Mouse (Mus musculus): ENCODE data around the gene Atp5k.

The Atp5k gene

GRCm38 (mm10) chr5:108427186-108427585 is 7.1 kb downstream of the Atp5k start:
- DNase-seq (ENCODE audit: low spot score in 2 of 2) = peak; percentile 16 to 41

DNA sequence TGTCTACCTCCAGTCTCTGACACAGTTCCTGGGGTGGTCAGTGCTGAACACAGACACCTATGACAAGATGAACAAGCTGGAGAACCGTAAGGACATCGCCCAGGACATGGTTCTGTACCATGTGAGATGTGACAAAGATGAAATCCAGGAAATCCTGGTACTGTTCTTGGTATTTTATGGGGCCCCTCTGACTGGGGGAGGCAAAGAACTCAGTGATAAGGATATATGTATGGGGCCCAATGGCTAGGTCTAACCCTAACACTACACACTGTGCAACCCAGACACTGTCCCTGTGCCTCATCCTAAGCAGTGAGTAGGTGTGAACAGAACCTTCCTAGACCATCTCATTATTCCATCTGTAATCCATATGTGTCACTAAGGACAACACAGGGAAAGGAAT is 10.8 kb downstream of the Atp5k start:
- no peak for DNase-seq (ENCODE audit: low spot score in 2 of 2)

GRCm38 (mm10) chr5:108422741-108423140 is 11.5 kb downstream of the Atp5k start:
- DNase-seq (ENCODE audit: low spot score in 2 of 2) = no peak

- DNase-seq (ENCODE audit: low spot score in 2 of 2) = no peak
These were observed 19.5 kb downstream of the Atp5k start for GRCm38 (mm10) chr5:108414711-108415110.

GRCm38 (mm10) chr5:108406977-108407376 is 27.3 kb downstream of the Atp5k start:
- DNase-seq (ENCODE audit: low spot score in 2 of 2) = no peak

DNA sequence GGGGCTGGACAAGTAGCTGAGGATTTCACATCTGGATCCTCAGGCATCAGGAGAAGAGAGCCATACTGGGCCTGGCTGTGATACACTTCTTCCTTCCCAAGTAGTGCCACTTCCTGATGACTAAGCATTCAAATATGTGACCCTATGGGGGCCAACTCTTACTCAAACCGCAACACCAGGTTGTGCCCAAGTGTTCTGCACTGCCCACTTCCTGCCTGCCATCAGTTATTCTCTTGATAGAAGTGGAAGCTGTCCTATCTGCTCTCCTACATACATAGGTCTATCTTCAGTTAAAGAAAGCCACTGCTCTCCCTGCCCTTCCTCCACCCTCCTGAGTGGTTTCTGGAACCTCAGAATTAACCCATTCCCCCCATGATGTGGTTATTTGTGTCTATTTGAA is 28.8 kb downstream of the Atp5k start:
- peak in 1 of 2 experiments; percentile 4 for DNase-seq (ENCODE audit: low spot score in 2 of 2)

DNA sequence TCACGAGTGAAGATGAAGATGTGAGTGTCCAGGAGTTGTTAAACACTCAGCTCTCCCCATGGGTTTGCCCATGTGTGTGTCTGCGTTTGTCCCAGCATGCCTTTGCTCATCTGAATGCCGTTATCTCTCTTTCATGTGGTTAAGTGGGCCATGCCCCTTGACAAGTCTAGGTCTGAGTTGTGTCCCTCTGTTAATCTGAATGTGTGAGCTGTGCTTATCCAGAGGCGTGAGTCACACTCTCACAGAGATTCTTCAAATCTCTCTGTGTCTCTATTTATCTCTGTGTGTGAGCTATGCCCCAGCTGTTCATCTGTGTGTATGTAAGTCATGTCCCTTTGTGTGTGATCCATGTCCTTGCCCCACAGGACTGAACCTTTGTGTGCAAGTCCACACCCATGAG is 30.8 kb downstream of the Atp5k start:
- DNase-seq (ENCODE audit: low spot score in 2 of 2) = no peak

DNA sequence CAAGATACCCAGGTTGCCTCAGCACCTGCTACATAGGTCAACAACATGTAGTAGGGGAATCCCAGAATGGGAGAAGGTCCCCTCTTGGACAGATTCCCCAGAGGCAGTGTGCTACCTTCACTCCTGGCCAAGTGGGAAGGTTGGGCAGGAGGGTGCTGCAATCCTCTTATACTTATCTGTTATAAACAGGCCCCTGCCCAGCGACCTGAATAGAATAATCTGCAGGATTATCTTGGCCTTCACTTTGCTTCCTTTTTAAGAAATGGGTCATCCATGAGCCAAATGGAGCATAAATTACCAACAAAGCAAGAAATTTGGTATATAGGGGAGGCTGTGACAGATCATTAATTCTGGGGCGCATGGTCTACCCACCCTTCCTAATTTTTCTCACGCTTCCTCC is 44.5 kb downstream of the Atp5k start:
- DNase-seq (ENCODE audit: low spot score in 2 of 2) = no peak

- DNase-seq (ENCODE audit: low spot score in 2 of 2) = no peak
These were observed 46.0 kb downstream of the Atp5k start, which contains the start of gene Pde6b for GRCm38 (mm10) chr5:108388201-108388600. Gene Pde6b, plus strand, starts transcription at chr5:108388391.

DNA sequence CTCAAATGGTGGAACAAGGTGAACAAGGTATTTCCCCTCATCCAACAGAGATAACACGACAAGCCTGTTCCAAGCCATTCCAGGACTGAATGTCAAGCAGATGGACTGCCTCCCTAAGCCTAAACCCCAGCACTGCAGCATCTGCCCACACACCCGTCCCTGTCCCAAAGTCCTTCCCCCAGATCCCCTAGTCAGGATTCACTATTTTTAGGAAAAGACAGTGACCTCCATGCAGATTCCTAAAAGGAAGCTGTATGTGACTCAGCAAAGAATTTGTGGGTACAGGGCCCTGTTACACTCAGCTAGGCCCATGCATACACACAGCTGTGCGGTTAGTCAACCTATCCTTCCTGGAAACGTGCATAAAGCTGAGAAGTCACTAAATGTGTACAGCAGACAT is 47.8 kb downstream of the Atp5k start:
- DNase-seq (ENCODE audit: low spot score in 2 of 2) = no peak

- no peak for DNase-seq (ENCODE audit: low spot score in 2 of 2)
These were observed 48.6 kb downstream of the Atp5k start for GRCm38 (mm10) chr5:108385632-108386031.
